Mouse (Mus musculus) CH12.LX (cell line): ENCODE measurements around the gene Zglp1. TPM values are rescaled to one million over a fixed set of nuclear protein-coding genes. Genes with fewer than 3 reads are reported as not detected.
A peak's percentile ranks its signal among the peaks of the same experiment; 100 is the strongest.

ENCODE experiments used
- DNase-seq: peaks from one replicate; pipeline ENCODE4 v3.0.0-alpha.2; 2013; ENCODE audit errors: extremely low read depth
- H3K27ac ChIP-seq: 2 replicates; pipeline ENCODE4 v1.5.1; 2012; ENCODE audit warnings: low read depth, mild to moderate bottlenecking, control low read depth, moderate library complexity; ENCODE audit not compliant: insufficient read depth
- H3K27me3 ChIP-seq: replicated peaks from 2 replicates; pipeline ENCODE3; 2012; ENCODE audit warnings: inconsistent platforms
- H3K36me3 ChIP-seq, 2 experiments: replicated peaks in 1 of 2; 2 replicates each; pipeline versions ENCODE3 to v1.6.1; 2012; ENCODE audit warnings: inconsistent platforms in 1 of 2, low read length in 1 of 2, mild to moderate bottlenecking in 1 of 2, mixed read lengths in 1 of 2, moderate library complexity in 1 of 2; ENCODE audit not compliant: control insufficient read depth in 1 of 2, insufficient read depth in 1 of 2
- H3K4me1 ChIP-seq, 2 experiments: 2 replicates each; pipeline ENCODE4 v1.6.1; 2012; ENCODE audit warnings: inconsistent platforms in 1 of 2, moderate library complexity in 1 of 2; ENCODE audit not compliant: insufficient read depth in 2 of 2, control insufficient read depth in 1 of 2
- H3K4me2 ChIP-seq: 2 replicates; pipeline ENCODE4 v1.6.1; 2012; ENCODE audit warnings: low read depth, mild to moderate bottlenecking, control low read depth; ENCODE audit not compliant: poor library complexity, insufficient read depth, severe bottlenecking
- H3K4me3 ChIP-seq, 3 experiments: fragments of 150-350 bp in 1 of 3; sonication (generic) in 1 of 3; replicated peaks in 1 of 3; 2 replicates each; pipeline versions ENCODE3 to v1.5.1; 2011 to 2012; ENCODE audit warnings: low read depth in 2 of 3, low read length in 2 of 3, mild to moderate bottlenecking in 2 of 3, moderate library complexity in 2 of 3, control low read depth in 1 of 3, improper control_type of control experiment in 1 of 3, inconsistent platforms in 1 of 3, mixed read lengths in 1 of 3; ENCODE audit not compliant: poor library complexity in 1 of 3
- H3K79me2 ChIP-seq: replicated peaks from 2 replicates; pipeline ENCODE4 v1.6.1; 2012; ENCODE audit warnings: mild to moderate bottlenecking, moderate library complexity; ENCODE audit not compliant: control insufficient read depth, poor library complexity, insufficient read depth, severe bottlenecking; ENCODE audit errors: extremely low read depth
- H3K9ac ChIP-seq: 2 replicates; pipeline ENCODE4 v1.6.1; 2012; ENCODE audit warnings: low read depth, mild to moderate bottlenecking, control low read depth, moderate library complexity; ENCODE audit not compliant: insufficient read depth
- H3K9me3 ChIP-seq: replicated peaks from 2 replicates; pipeline ENCODE3; 2012; ENCODE audit warnings: low read length, inconsistent platforms, mixed read lengths
- BHLHE40 ChIP-seq: IDR thresholded peaks from 2 replicates; pipeline ENCODE4 v1.6.1; 2011; ENCODE audit warnings: mild to moderate bottlenecking, low read depth, low read length, improper control_type of control experiment
- CHD1 ChIP-seq: IDR thresholded peaks from 2 replicates; pipeline ENCODE4 v1.6.1; 2012; ENCODE audit warnings: low read depth, low read length, improper control_type of control experiment, inconsistent platforms
- CHD2 ChIP-seq: IDR thresholded peaks from 2 replicates; pipeline ENCODE4 v1.6.1; 2011; ENCODE audit warnings: low read length, improper control_type of control experiment
- CTCF ChIP-seq, 2 experiments: IDR thresholded peaks in 1 of 2; conservative IDR thresholded peaks in 1 of 2; 2 replicates each; pipeline ENCODE4 v1.5.1; 2011 to 2012; ENCODE audit warnings: low read depth in 2 of 2, low read length in 2 of 2, improper control_type of control experiment in 1 of 2, inconsistent platforms in 1 of 2, mild to moderate bottlenecking in 1 of 2, moderate library complexity in 1 of 2
- E2F4 ChIP-seq: IDR thresholded peaks from 2 replicates; pipeline ENCODE4 v1.6.1; 2011; ENCODE audit warnings: low read depth, low read length, improper control_type of control experiment; ENCODE audit not compliant: insufficient replicate concordance
- ELF1 ChIP-seq: IDR thresholded peaks from 2 replicates; pipeline ENCODE4 v1.6.1; 2014; ENCODE audit warnings: low read depth, mild to moderate bottlenecking, inconsistent platforms, low read length, improper control_type of control experiment
- EP300 ChIP-seq: IDR thresholded peaks from 2 replicates; pipeline ENCODE4 v1.6.1; 2011; ENCODE audit warnings: low read length, improper control_type of control experiment
- IRF4 ChIP-seq: IDR thresholded peaks from 2 replicates; pipeline ENCODE4 v1.6.1; 2014; ENCODE audit warnings: low read depth, mild to moderate bottlenecking, inconsistent platforms, low read length, improper control_type of control experiment
- JUN ChIP-seq: IDR thresholded peaks from 2 replicates; pipeline ENCODE4 v1.6.1; 2011; ENCODE audit warnings: low read depth, mild to moderate bottlenecking, low read length, improper control_type of control experiment, moderate library complexity; ENCODE audit not compliant: insufficient read depth
- JUND ChIP-seq: conservative IDR thresholded peaks from 2 replicates; pipeline ENCODE4 v1.6.1; 2011; ENCODE audit warnings: low read depth, low read length, improper control_type of control experiment
- KAT2A ChIP-seq: IDR thresholded peaks from 2 replicates; pipeline ENCODE4 v1.6.1; 2012; ENCODE audit warnings: low read length, improper control_type of control experiment, inconsistent platforms; ENCODE audit not compliant: insufficient replicate concordance
- MAX ChIP-seq: IDR thresholded peaks from 2 replicates; pipeline ENCODE4 v1.6.1; 2011; ENCODE audit warnings: low read length, improper control_type of control experiment
- MAZ ChIP-seq: IDR thresholded peaks from 2 replicates; pipeline ENCODE4 v1.6.1; 2012; ENCODE audit warnings: low read depth, mild to moderate bottlenecking, inconsistent platforms, low read length, improper control_type of control experiment, moderate library complexity
- MEF2A ChIP-seq: IDR thresholded peaks from 2 replicates; pipeline ENCODE4 v1.6.1; 2014; ENCODE audit warnings: low read depth, mild to moderate bottlenecking, inconsistent platforms, low read length, improper control_type of control experiment, borderline replicate concordance
- MXI1 ChIP-seq: IDR thresholded peaks from 2 replicates; pipeline ENCODE4 v1.6.1; 2011; ENCODE audit warnings: mild to moderate bottlenecking, low read depth, low read length, improper control_type of control experiment
- MYC ChIP-seq: IDR thresholded peaks from 2 replicates; pipeline ENCODE4 v1.6.1; 2011; ENCODE audit warnings: low read depth, mild to moderate bottlenecking, improper control_type of control experiment, low read length
- NELFE ChIP-seq: IDR thresholded peaks from 2 replicates; pipeline ENCODE4 v1.6.1; 2011; ENCODE audit warnings: low read depth, low read length, improper control_type of control experiment
- NRF1 ChIP-seq: IDR thresholded peaks from 2 replicates; pipeline ENCODE4 v1.6.1; 2014; ENCODE audit warnings: low read depth, mild to moderate bottlenecking, inconsistent platforms, low read length, improper control_type of control experiment, moderate library complexity
- POLR2AphosphoS2 ChIP-seq: IDR thresholded peaks from 2 replicates; pipeline ENCODE4 v1.6.1; 2011; ENCODE audit warnings: low read depth, low read length, improper control_type of control experiment
- RAD21 ChIP-seq: IDR thresholded peaks from 2 replicates; pipeline ENCODE4 v1.6.1; 2011; ENCODE audit warnings: low read depth, mild to moderate bottlenecking, low read length, improper control_type of control experiment, moderate library complexity
- RCOR1 ChIP-seq: conservative IDR thresholded peaks from 2 replicates; pipeline ENCODE4 v1.6.1; 2012; ENCODE audit warnings: low read depth, mild to moderate bottlenecking, inconsistent platforms, low read length, improper control_type of control experiment
- SIN3A ChIP-seq: IDR thresholded peaks from 2 replicates; pipeline ENCODE4 v1.6.1; 2012; ENCODE audit warnings: low read length, improper control_type of control experiment, inconsistent platforms
- TCF12 ChIP-seq: IDR thresholded peaks from 2 replicates; pipeline ENCODE4 v1.6.1; 2014; ENCODE audit warnings: low read depth, mild to moderate bottlenecking, inconsistent platforms, low read length, improper control_type of control experiment
- ZC3H11A ChIP-seq: IDR thresholded peaks from 2 replicates; pipeline ENCODE4 v1.6.1; 2012; ENCODE audit warnings: low read depth, mild to moderate bottlenecking, inconsistent platforms, low read length, improper control_type of control experiment
- ZKSCAN1 ChIP-seq: IDR thresholded peaks from 2 replicates; pipeline ENCODE4 v1.6.1; 2012; ENCODE audit warnings: low read depth, inconsistent platforms, low read length, improper control_type of control experiment, borderline replicate concordance
- ZMIZ1 ChIP-seq: IDR thresholded peaks from 2 replicates; pipeline ENCODE4 v1.6.1; 2012; ENCODE audit warnings: low read depth, mild to moderate bottlenecking, inconsistent platforms, low read length, improper control_type of control experiment
- ZNF384 ChIP-seq: IDR thresholded peaks from 2 replicates; pipeline ENCODE4 v1.6.1; 2012; ENCODE audit warnings: low read depth, low read length, improper control_type of control experiment, inconsistent platforms
- dilution Hi-C: fragments of 300-500 bp; cut with MboI; formaldehyde crosslinking; loops from 2 replicates; pipeline ENCODE4 v1.14.3; 2020; ENCODE audit warnings: low sequenced_read_pairs; ENCODE audit not compliant: extremely low pct_unique_long_range_greater_than_20kb, extremely low pct_ligation_motif_present
- in situ Hi-C: fragments of 300-500 bp; cut with MboI; formaldehyde crosslinking; loops from 3 replicates; pipeline ENCODE4 v1.14.3; 2019; ENCODE audit warnings: low sequenced_read_pairs, low pct_ligation_motif_present, low pct_unique_long_range_greater_than_20kb, mixed read lengths
- polyA plus RNA-seq: library from polyadenylated mRNA; unstranded; fragments of >175 nt; gene quantifications from 2 replicates; pipeline ENCODE4 v1.2.1, GENCODE M21; 2012; ENCODE audit warnings: low read depth; ENCODE audit not compliant: insufficient read length
- total RNA-seq, 2 experiments: library from RNA; depleted of rRNA; stranded (reverse); fragments of 300-350 nt in 1 of 2; fragments of >200 nt in 1 of 2; gene quantifications; 2 replicates each; pipeline ENCODE4 v1.2.3; 2012 to 2014

Zglp1 gene
- total and polyA plus RNA-seq, 3 experiments: 0.87 to 1.3 TPM; not detected in 1

DNA sequence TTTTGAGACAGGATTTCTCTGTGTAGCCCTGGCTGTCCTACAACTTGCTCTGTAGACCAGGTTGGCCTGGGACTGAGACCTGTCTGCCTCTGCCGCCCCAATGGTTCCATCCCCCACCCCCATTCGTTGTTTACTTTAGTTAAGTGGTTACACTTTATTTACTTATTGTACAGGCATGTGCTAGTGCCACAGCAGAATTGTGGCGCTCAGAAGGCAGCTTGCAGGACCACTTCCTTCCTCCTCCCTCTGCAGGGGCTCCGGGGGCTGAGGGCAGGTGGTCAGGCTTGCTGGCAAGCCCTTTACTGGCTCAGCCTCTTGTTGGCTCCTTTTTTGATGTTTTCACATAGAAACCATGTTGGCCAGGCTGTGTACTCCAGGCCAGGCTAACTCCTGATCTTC is 49.7 kb downstream of the Zglp1 start:
- no peaks in the 10 kb centered on the region for H3K27me3 ChIP-seq
- H3K9ac ChIP-seq: peak overlapping the region; percentile 50
- TF ChIP-seq RCOR1 (no peak), MAZ (no peak), CHD1 (no peak), MYC (no peak), NELFE (no peak), MAX (no peak), MXI1 (no peak), E2F4 (no peak), POLR2AphosphoS2 (no peak), BHLHE40 (no peak), ZKSCAN1 (no peak), ZMIZ1 (no peak), KAT2A (no peak), ZNF384 (no peak), EP300 (no peak), JUND (no peak), NRF1 (no peak), CTCF (conservative IDR thresholded peaks at IDR 0.05 in 1 of 2, IDR thresholded peaks at IDR 0.05 in 1 of 2; ENCODE audit: low read depth in 2 of 2, low read length in 2 of 2) (no peak)
- TF ChIP-seq, all 38 proteins: peak for 0
- no peak for DNase-seq
- peaks cover 35 to 48% of the 10 kb centered on the region in 2 experiments for H3K36me3 ChIP-seq
- peak overlapping the region; percentile 60 to 90 (median 69) for H3K4me3 ChIP-seq
- in situ Hi-C loops: loop anchor here (10.0 kb wide), 1 partner anchor 128 kb away; the partner anchor contains the start of gene Cdc37
- peak overlapping the region; percentile 89 for H3K4me2 ChIP-seq
- H3K79me2 ChIP-seq: peaks cover 60% of the 10 kb centered on the region
- peak overlapping the region; percentile 37 for H3K27ac ChIP-seq
- no peaks in the 10 kb centered on the region for H3K9me3 ChIP-seq
- dilution Hi-C loops: no loop called here
- H3K4me1 ChIP-seq: peaks cover 26 to 56% of the 10 kb centered on the region in 2 experiments

GRCm38 (mm10) chr9:21016331-21017176 is 50.3 kb downstream of the Zglp1 start:
- Histone ChIP-seq H3K4me3 (peak overlapping the region; percentile 60 to 90 (median 69)), H3K36me3 (peaks cover 29 to 42% of the 10 kb centered on the region in 2 experiments), H3K4me1 (peaks cover 23 to 50% of the 10 kb centered on the region in 2 experiments), H3K27me3 (no peaks in the 10 kb centered on the region), H3K4me2 (peak overlapping the region; percentile 89), H3K9ac (peak overlapping the region; percentile 50), H3K27ac (peak overlapping the region; percentile 74), H3K9me3 (no peaks in the 10 kb centered on the region), H3K79me2 (peaks cover 55% of the 10 kb centered on the region)
- no peak for DNase-seq
- dilution Hi-C loops: no loop called here
- in situ Hi-C loops: loop anchor here (10.0 kb wide), 1 partner anchor 128 kb away; the partner anchor contains the start of gene Cdc37
- TF ChIP-seq ELF1: 0 out of 2 replicates have a peak, but pooled peaks have one; percentile 32
- TF ChIP-seq MAZ: 0 out of 2 replicates have a peak, but pooled peaks have one; percentile 48
- no peak for TF ChIP-seq E2F4
- no peak; the same call in 1 of the 2 replicates for TF ChIP-seq CHD1
- no peak; the same call in 1 of the 2 replicates for TF ChIP-seq ZMIZ1
- 0 out of 2 replicates have a peak, but pooled peaks have one; percentile 45 for TF ChIP-seq SIN3A
- TF ChIP-seq IRF4: peak; percentile 69
- TF ChIP-seq MXI1: peak; percentile 23; the same call in 1 of the 2 replicates
- TF ChIP-seq NRF1: peak; percentile 48; the same call in 1 of the 2 replicates
- TF ChIP-seq CTCF (conservative IDR thresholded peaks at IDR 0.05 in 1 of 2, IDR thresholded peaks at IDR 0.05 in 1 of 2; ENCODE audit: low read depth in 2 of 2, low read length in 2 of 2): no peak
- TF ChIP-seq RAD21: no peak
- TF ChIP-seq MAX: no peak
- no peak for TF ChIP-seq EP300
- TF ChIP-seq MEF2A: peak; percentile 50; the same call in 1 of the 2 replicates
- TF ChIP-seq NELFE: no peak
- TF ChIP-seq ZC3H11A: no peak
- TF ChIP-seq JUN: no peak
- no peak for TF ChIP-seq TCF12
- TF ChIP-seq CHD2: peak; percentile 59; the same call in 1 of the 2 replicates
